Mouse (Mus musculus) CH12.LX (cell line): ENCODE data around the gene Kirrel3.

Experiments used
- CHD2 ChIP-seq: IDR thresholded peaks from 2 replicates; pipeline ENCODE4 v1.6.1; 2011; ENCODE audit warnings: low read length, improper control_type of control experiment
- CTCF ChIP-seq, 2 experiments: IDR thresholded peaks in 1 of 2; conservative IDR thresholded peaks in 1 of 2; 2 replicates each; pipeline ENCODE4 v1.5.1; 2011 to 2012; ENCODE audit warnings: low read depth in 2 of 2, low read length in 2 of 2, improper control_type of control experiment in 1 of 2, inconsistent platforms in 1 of 2, mild to moderate bottlenecking in 1 of 2, moderate library complexity in 1 of 2
- KAT2A ChIP-seq: IDR thresholded peaks from 2 replicates; pipeline ENCODE4 v1.6.1; 2012; ENCODE audit warnings: low read length, improper control_type of control experiment, inconsistent platforms; ENCODE audit not compliant: insufficient replicate concordance
- POLR2A ChIP-seq: IDR thresholded peaks from 2 replicates; pipeline ENCODE4 v1.6.1; 2011; ENCODE audit warnings: low read depth, mild to moderate bottlenecking, improper control_type of control experiment, low read length
- USF1 ChIP-seq: IDR thresholded peaks from 2 replicates; pipeline ENCODE4 v1.6.1; 2014; ENCODE audit warnings: low read depth, mild to moderate bottlenecking, inconsistent platforms, low read length, improper control_type of control experiment

DNA sequence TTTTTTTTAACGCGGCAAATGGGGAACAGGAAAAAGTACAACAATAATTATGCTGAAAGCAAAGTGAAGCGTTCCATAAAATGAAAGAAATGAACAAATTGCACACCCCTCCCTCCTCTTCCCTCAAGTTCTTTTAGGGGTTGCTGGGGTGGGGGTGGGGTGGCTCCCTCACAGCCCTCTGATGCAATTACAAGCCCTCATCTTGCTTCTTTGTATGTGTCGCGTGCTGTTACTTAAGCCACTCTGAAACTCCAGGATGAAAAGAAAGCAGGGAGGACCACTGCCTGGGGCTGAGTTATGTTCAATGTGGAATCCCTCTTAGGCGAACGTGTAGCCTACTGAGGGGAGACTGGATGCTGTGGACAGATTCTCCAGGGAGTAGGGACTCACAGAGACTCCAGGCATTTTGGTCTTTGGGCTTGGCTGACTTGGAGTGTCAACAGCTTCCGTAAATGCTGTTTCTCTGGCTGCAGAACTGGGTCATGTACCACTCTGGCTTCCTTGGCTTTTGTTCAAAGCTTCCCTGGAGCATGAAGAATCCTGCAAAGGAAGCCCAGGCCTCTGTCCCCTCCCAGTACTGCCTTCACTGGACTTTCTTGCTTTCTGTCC, 72.7 kb downstream of the Kirrel3 start:
- no peak for TF ChIP-seq USF1
- no peak for TF ChIP-seq CTCF (conservative IDR thresholded peaks at IDR 0.05 in 1 of 2, IDR thresholded peaks at IDR 0.05 in 1 of 2; ENCODE audit: low read depth in 2 of 2, low read length in 2 of 2)
- TF ChIP-seq POLR2A = no peak
- TF ChIP-seq KAT2A = no peak
- TF ChIP-seq CHD2 = no peak
